Mouse (Mus musculus) adipocyte (in vitro differentiated cells): Measurements from ENCODE around the gene Cldn19.
A peak's percentile ranks its signal among the peaks of the same experiment; 100 is the strongest.

Source experiments
- DNase-seq: peaks from one replicate; pipeline ENCODE4 v3.0.0-alpha.2; 2016; ENCODE audit warnings: low spot score

Gene Cldn19

GRCm38 (mm10) chr4:119255351-119255750 is at the start of gene Cldn19:
TSS of gene Cldn19 (plus strand) at chr4:119255414.
- DNase-seq: no peak

- DNase-seq: peak; percentile 14
These were observed 38.5 kb upstream of the Cldn19 start for GRCm38 (mm10) chr4:119216667-119217066.

GRCm38 (mm10) chr4:119218169-119218568 is 37.0 kb upstream of the Cldn19 start, which contains the start of gene Tmem269:
TSS of gene Tmem269 (minus strand) at chr4:119218217.
- DNase-seq: no peak

GRCm38 (mm10) chr4:119223696-119224095 is 31.5 kb upstream of the Cldn19 start:
- peak; percentile 43 for DNase-seq

GRCm38 (mm10) chr4:119224534-119224933 is 30.7 kb upstream of the Cldn19 start:
- DNase-seq: no peak

GRCm38 (mm10) chr4:119225719-119226118 is 29.5 kb upstream of the Cldn19 start:
- no peak for DNase-seq

- DNase-seq: no peak
These were observed 28.5 kb upstream of the Cldn19 start for GRCm38 (mm10) chr4:119226751-119227150.

- peak; percentile 99 for DNase-seq
These were observed 22.6 kb upstream of the Cldn19 start, which contains the start of the genes AU022252 and P3h1 for GRCm38 (mm10) chr4:119232410-119233255. TSS of gene AU022252 (minus strand) at chr4:119232712. TSS of gene P3h1 (plus strand) at chr4:119232915.

- peak; percentile 71 for DNase-seq
These were observed 21.8 kb upstream of the Cldn19 start for GRCm38 (mm10) chr4:119233256-119233901.

GRCm38 (mm10) chr4:119234348-119234747 is 20.9 kb upstream of the Cldn19 start:
- DNase-seq: no peak

- no peak for DNase-seq
These were observed 16.6 kb upstream of the Cldn19 start for GRCm38 (mm10) chr4:119238661-119239060.

GRCm38 (mm10) chr4:119239181-119239682 is 16.0 kb upstream of the Cldn19 start:
- DNase-seq: peak; percentile 72

GRCm38 (mm10) chr4:119241664-119242063 is 13.6 kb upstream of the Cldn19 start:
- DNase-seq: no peak

GRCm38 (mm10) chr4:119242571-119242970 is 12.6 kb upstream of the Cldn19 start:
- DNase-seq: no peak

GRCm38 (mm10) chr4:119244468-119245240 is 10.6 kb upstream of the Cldn19 start:
- DNase-seq: no peak

- peak; percentile 60 for DNase-seq
These were observed 9.7 kb upstream of the Cldn19 start for GRCm38 (mm10) chr4:119245556-119245955.

GRCm38 (mm10) chr4:119245961-119246360 is 9.3 kb upstream of the Cldn19 start:
- no peak for DNase-seq

- no peak for DNase-seq
These were observed 8.5 kb upstream of the Cldn19 start for GRCm38 (mm10) chr4:119246688-119247225.

GRCm38 (mm10) chr4:119247462-119248235 is 7.6 kb upstream of the Cldn19 start:
- peak; percentile 53 for DNase-seq

GRCm38 (mm10) chr4:119248407-119248965 is 6.7 kb upstream of the Cldn19 start:
- no peak for DNase-seq
